Mouse (Mus musculus) neural tube, embryonic 15.5 days (tissue): ENCODE measurements around the gene Drc1. TPM values are rescaled to one million over a fixed set of nuclear protein-coding genes. Genes with fewer than 3 reads are reported as not detected.

Source experiments
- ATAC-seq: fragments of 200-750 bp; cut with Nextera tagmentation; 2 replicates; pipeline ENCODE4 v1.8.0; 2017; ENCODE audit warnings: mild to moderate bottlenecking, moderate TSS enrichment, moderate library complexity; ENCODE audit not compliant: low FRiP score
- H3K27ac ChIP-seq: fragments of 300-500 bp; sonication (generic); replicated peaks from 2 replicates; pipeline ENCODE4 v1.5.1; 2015; ENCODE audit warnings: mild to moderate bottlenecking, inconsistent platforms
- H3K27me3 ChIP-seq: fragments of 300-500 bp; sonication (generic); replicated peaks from 2 replicates; pipeline ENCODE4 v1.6.1; 2015; ENCODE audit warnings: inconsistent platforms
- H3K36me3 ChIP-seq: fragments of 300-500 bp; sonication (generic); 2 replicates; pipeline ENCODE4 v1.6.1; 2015; ENCODE audit warnings: inconsistent platforms
- H3K4me1 ChIP-seq: fragments of 300-500 bp; sonication (generic); 2 replicates; pipeline ENCODE4 v1.6.1; 2015; ENCODE audit warnings: inconsistent platforms
- H3K4me2 ChIP-seq: fragments of 300-500 bp; sonication (generic); 2 replicates; pipeline ENCODE4 v1.6.1; 2015; ENCODE audit warnings: inconsistent platforms, mild to moderate bottlenecking, moderate library complexity
- H3K4me3 ChIP-seq: fragments of 300-500 bp; sonication (generic); replicated peaks from 2 replicates; pipeline ENCODE4 v1.5.1; 2015; ENCODE audit warnings: mild to moderate bottlenecking, inconsistent platforms
- H3K9ac ChIP-seq: fragments of 300-500 bp; sonication (generic); replicated peaks from 2 replicates; pipeline ENCODE4 v1.6.1; 2015; ENCODE audit warnings: mild to moderate bottlenecking, inconsistent platforms
- H3K9me3 ChIP-seq: fragments of 300-500 bp; sonication (generic); replicated peaks from 2 replicates; pipeline ENCODE4 v1.6.1; 2016; ENCODE audit warnings: inconsistent platforms
- WGBS: fragments of 180-500 bp; shearing (Covaris S2); methylation state at CpG from one replicate; pipeline ENCODE4 v1.1.7; 2015; ENCODE audit warnings: mixed read lengths; 5-methylcytosine and 5-hydroxymethylcytosine counted together
- polyA plus RNA-seq: library from polyadenylated mRNA; unstranded; fragments of >200 nt; fragmentation: Nextera tagmentation; extraction: Ambion mirVana; gene quantifications from 2 replicates; pipeline ENCODE4 v1.2.1, GENCODE M21; 2015

Drc1 gene
- polyA plus RNA-seq, 1 experiment from 2014 or later, result 4.1 TPM

- Histone ChIP-seq H3K27ac (no peak overlapping the region), H3K4me3 (no peak overlapping the region), H3K9ac (no peak overlapping the region), H3K27me3 (no peaks in the 10 kb centered on the region), H3K9me3 (no peaks in the 10 kb centered on the region), H3K4me1 (no peaks in the 10 kb centered on the region), H3K36me3 (no peaks in the 10 kb centered on the region), H3K4me2 (no peak overlapping the region)
- ATAC-seq, result no peak
- 78% methylated on average over 5 of the region's 5 CpGs for WGBS
These were observed 88.2 kb downstream of the Drc1 start for GRCm38 (mm10) chr5:30369426-30369825.

- Histone ChIP-seq H3K27me3 (no peaks in the 10 kb centered on the region), H3K27ac (no peak overlapping the region), H3K9me3 (no peaks in the 10 kb centered on the region), H3K4me3 (no peak overlapping the region), H3K4me1 (no peaks in the 10 kb centered on the region), H3K36me3 (no peaks in the 10 kb centered on the region), H3K4me2 (no peak overlapping the region), H3K9ac (no peak overlapping the region)
- no peak for ATAC-seq
- WGBS, result 71% methylated on average over 7 of the region's 7 CpGs
These were observed 101.7 kb downstream of the Drc1 start for GRCm38 (mm10) chr5:30382876-30383275.

- H3K27ac ChIP-seq, result no peak overlapping the region
- no peaks in the 10 kb centered on the region for H3K9me3 ChIP-seq
- no peaks in the 10 kb centered on the region for H3K36me3 ChIP-seq
- no peak for ATAC-seq
- H3K27me3 ChIP-seq, result no peaks in the 10 kb centered on the region
- H3K4me3 ChIP-seq, result no peak overlapping the region
- H3K4me1 ChIP-seq, result no peaks in the 10 kb centered on the region
- no peak overlapping the region for H3K4me2 ChIP-seq
- 83% methylated on average over 6 of the region's 6 CpGs for WGBS
- no peak overlapping the region for H3K9ac ChIP-seq
These were observed 106.5 kb downstream of the Drc1 start for GRCm38 (mm10) chr5:30387726-30388125.

- no peaks in the 10 kb centered on the region for H3K27me3 ChIP-seq
- H3K4me1 ChIP-seq, result no peaks in the 10 kb centered on the region
- H3K27ac ChIP-seq, result no peak overlapping the region
- no peak for ATAC-seq
- H3K9me3 ChIP-seq, result no peaks in the 10 kb centered on the region
- 86% methylated on average over 5 of the region's 5 CpGs for WGBS
- H3K4me2 ChIP-seq, result no peak overlapping the region
- H3K4me3 ChIP-seq, result no peak overlapping the region
- no peak overlapping the region for H3K9ac ChIP-seq
- no peaks in the 10 kb centered on the region for H3K36me3 ChIP-seq
These were observed 108.6 kb downstream of the Drc1 start for GRCm38 (mm10) chr5:30389836-30390235.

- WGBS, result 26% methylated on average over 7 of the region's 7 CpGs
- H3K36me3 ChIP-seq, result no peaks in the 10 kb centered on the region
- H3K27ac ChIP-seq, result no peak overlapping the region
- no peak overlapping the region for H3K9ac ChIP-seq
- H3K4me3 ChIP-seq, result no peak overlapping the region
- H3K27me3 ChIP-seq, result no peaks in the 10 kb centered on the region
- peak; percentile 29; the same call in 1 of the 2 replicates for ATAC-seq
- H3K4me1 ChIP-seq, result no peaks in the 10 kb centered on the region
- no peaks in the 10 kb centered on the region for H3K9me3 ChIP-seq
- H3K4me2 ChIP-seq, result no peak overlapping the region
These were observed 110.3 kb downstream of the Drc1 start for GRCm38 (mm10) chr5:30391473-30391872.

GRCm38 (mm10) chr5:30400521-30400920, 119.3 kb downstream of the Drc1 start:
- Histone ChIP-seq H3K27me3 (no peaks in the 10 kb centered on the region), H3K4me3 (no peak overlapping the region), H3K36me3 (no peaks in the 10 kb centered on the region), H3K9me3 (no peaks in the 10 kb centered on the region), H3K27ac (no peak overlapping the region; the same call in 1 of the 2 replicates), H3K4me1 (peaks cover 5% of the 10 kb centered on the region; the same call in 1 of the 2 replicates), H3K9ac (no peak overlapping the region), H3K4me2 (no peak overlapping the region)
- 87% methylated on average over 5 of the region's 5 CpGs for WGBS
- no peak for ATAC-seq

GRCm38 (mm10) chr5:30401165-30401564, 120.0 kb downstream of the Drc1 start:
- WGBS, result 16% methylated on average over 8 of the region's 8 CpGs
- no peak for ATAC-seq
- Histone ChIP-seq H3K27ac (no peak overlapping the region), H3K27me3 (no peaks in the 10 kb centered on the region), H3K9ac (no peak overlapping the region), H3K4me1 (peaks cover 5% of the 10 kb centered on the region; the same call in 1 of the 2 replicates), H3K9me3 (no peaks in the 10 kb centered on the region), H3K4me3 (no peak overlapping the region), H3K4me2 (no peak overlapping the region), H3K36me3 (no peaks in the 10 kb centered on the region)

GRCm38 (mm10) chr5:30406876-30407275, 125.7 kb downstream of the Drc1 start:
- no peak for ATAC-seq
- H3K4me1 ChIP-seq, result peaks cover 13% of the 10 kb centered on the region
- H3K27ac ChIP-seq, result no peak overlapping the region
- H3K36me3 ChIP-seq, result no peaks in the 10 kb centered on the region
- no peak overlapping the region for H3K4me3 ChIP-seq
- 16% methylated on average over 9 of the region's 9 CpGs for WGBS
- no peaks in the 10 kb centered on the region for H3K27me3 ChIP-seq
- H3K9ac ChIP-seq, result no peak overlapping the region
- H3K9me3 ChIP-seq, result no peaks in the 10 kb centered on the region
- peak overlapping the region; percentile 27; the same call in 1 of the 2 replicates for H3K4me2 ChIP-seq

GRCm38 (mm10) chr5:30411524-30411923, 130.3 kb downstream of the Drc1 start:
- Histone ChIP-seq H3K9me3 (no peaks in the 10 kb centered on the region), H3K4me2 (no peak overlapping the region), H3K27me3 (no peaks in the 10 kb centered on the region), H3K9ac (no peak overlapping the region), H3K4me1 (peaks cover 20% of the 10 kb centered on the region), H3K36me3 (no peaks in the 10 kb centered on the region), H3K4me3 (no peak overlapping the region), H3K27ac (no peak overlapping the region)
- no peak for ATAC-seq
- WGBS, result 48% methylated on average over 10 of the region's 10 CpGs

GRCm38 (mm10) chr5:30415381-30415780, 134.2 kb downstream of the Drc1 start:
- no peaks in the 10 kb centered on the region for H3K9me3 ChIP-seq
- ATAC-seq, result no peak
- WGBS, result 68% methylated on average over 2 of the region's 2 CpGs
- H3K4me3 ChIP-seq, result no peak overlapping the region
- H3K36me3 ChIP-seq, result no peaks in the 10 kb centered on the region
- H3K4me2 ChIP-seq, result no peak overlapping the region
- no peak overlapping the region for H3K9ac ChIP-seq
- H3K27me3 ChIP-seq, result no peaks in the 10 kb centered on the region
- H3K4me1 ChIP-seq, result peaks cover 15% of the 10 kb centered on the region
- no peak overlapping the region for H3K27ac ChIP-seq

GRCm38 (mm10) chr5:30415876-30416275, 134.7 kb downstream of the Drc1 start:
- no peak overlapping the region for H3K4me3 ChIP-seq
- H3K9me3 ChIP-seq, result no peaks in the 10 kb centered on the region
- H3K4me1 ChIP-seq, result peaks cover 15% of the 10 kb centered on the region
- H3K27ac ChIP-seq, result no peak overlapping the region
- ATAC-seq, result no peak
- H3K9ac ChIP-seq, result no peak overlapping the region
- no peaks in the 10 kb centered on the region for H3K36me3 ChIP-seq
- no peak overlapping the region for H3K4me2 ChIP-seq
- H3K27me3 ChIP-seq, result no peaks in the 10 kb centered on the region
- WGBS, result 65% methylated on average over 4 of the region's 4 CpGs
